Mouse (Mus musculus) adrenal gland, postnatal 10 days (tissue): ENCODE measurements around the gene Trpv5. TPM values are rescaled to one million over a fixed set of nuclear protein-coding genes. Genes with fewer than 3 reads are reported as not detected.

Source experiments
- DNase-seq: peaks from one replicate; pipeline ENCODE4 v3.0.0; 2021; ENCODE audit warnings: mixed read lengths
- long read RNA-seq, 2 experiments: library from polyadenylated mRNA; stranded (forward); transcript quantifications; one replicate each; pipeline ENCODE4 v2.0.0; 2021
- total RNA-seq, 2 experiments: library from RNA; stranded (reverse); gene quantifications; 2 replicates each; pipeline ENCODE4 v1.2.3; 2021

The Trpv5 gene
- not detected for total RNA-seq
- long read RNA-seq, experiment 1, result 0 reads
- long read RNA-seq, experiment 2, result 0 reads

GRCm38 (mm10) chr6:41680669-41681068 lies at the start of gene Trpv5:
TSS of gene Trpv5 (minus strand) at chr6:41680769.
- DNase-seq, result no peak

GRCm38 (mm10) chr6:41727989-41728609 lies 47.5 kb upstream of the Trpv5 start:
- no peak for DNase-seq

- no peak for DNase-seq
These were observed 40.9 kb upstream of the Trpv5 start for GRCm38 (mm10) chr6:41721430-41721829.

- no peak for DNase-seq
These were observed 29.7 kb upstream of the Trpv5 start for GRCm38 (mm10) chr6:41710281-41710680.

GRCm38 (mm10) chr6:41706275-41706674 lies 25.7 kb upstream of the Trpv5 start:
- DNase-seq, result no peak

- no peak for DNase-seq
These were observed 23.6 kb upstream of the Trpv5 start, which contains the start of gene Kel for GRCm38 (mm10) chr6:41704123-41704522. TSS of gene Kel (minus strand) at chr6:41704339.

GRCm38 (mm10) chr6:41702928-41703327 lies 22.4 kb upstream of the Trpv5 start:
- DNase-seq, result no peak

- DNase-seq, result no peak
These were observed 20.7 kb upstream of the Trpv5 start for GRCm38 (mm10) chr6:41701245-41701644.

GRCm38 (mm10) chr6:41694407-41694806 lies 13.8 kb upstream of the Trpv5 start:
- DNase-seq, result no peak

GRCm38 (mm10) chr6:41692200-41692599 lies 11.6 kb upstream of the Trpv5 start:
- DNase-seq, result no peak

- DNase-seq, result no peak
These were observed 5.0 kb upstream of the Trpv5 start for GRCm38 (mm10) chr6:41685596-41685995.

GRCm38 (mm10) chr6:41684911-41685310 lies 4.3 kb upstream of the Trpv5 start:
- DNase-seq, result no peak

- DNase-seq, result no peak
These were observed 3.6 kb upstream of the Trpv5 start, which contains the start of gene Llcfc1 for GRCm38 (mm10) chr6:41684131-41684530. TSS of gene Llcfc1 (plus strand) at chr6:41684431.

- DNase-seq, result no peak
These were observed 1.1 kb upstream of the Trpv5 start for GRCm38 (mm10) chr6:41681656-41682055.

GRCm38 (mm10) chr6:41676530-41676929 lies 4.0 kb downstream of the Trpv5 start:
- no peak for DNase-seq

- DNase-seq, result no peak
These were observed 18.2 kb downstream of the Trpv5 start for GRCm38 (mm10) chr6:41662320-41662719.

GRCm38 (mm10) chr6:41658487-41658886 lies 22.1 kb downstream of the Trpv5 start:
- no peak for DNase-seq

- no peak for DNase-seq
These were observed 25.9 kb downstream of the Trpv5 start for GRCm38 (mm10) chr6:41654648-41655047.

- no peak for DNase-seq
These were observed 27.4 kb downstream of the Trpv5 start for GRCm38 (mm10) chr6:41653173-41653572.

GRCm38 (mm10) chr6:41646672-41647071 lies 33.9 kb downstream of the Trpv5 start:
- DNase-seq, result no peak

GRCm38 (mm10) chr6:41646220-41646619 lies 34.3 kb downstream of the Trpv5 start:
- no peak for DNase-seq

- DNase-seq, result no peak
These were observed 37.3 kb downstream of the Trpv5 start for GRCm38 (mm10) chr6:41643227-41643626.

GRCm38 (mm10) chr6:41642765-41643164 lies 37.8 kb downstream of the Trpv5 start:
- no peak for DNase-seq

GRCm38 (mm10) chr6:41641173-41641866 lies 39.2 kb downstream of the Trpv5 start:
- no peak for DNase-seq
